Mouse (Mus musculus): ENCODE results near the gene Olfr718-ps1.
A peak's percentile ranks its signal among the peaks of the same experiment; 100 is the strongest.

Olfr718-ps1 gene

DNA sequence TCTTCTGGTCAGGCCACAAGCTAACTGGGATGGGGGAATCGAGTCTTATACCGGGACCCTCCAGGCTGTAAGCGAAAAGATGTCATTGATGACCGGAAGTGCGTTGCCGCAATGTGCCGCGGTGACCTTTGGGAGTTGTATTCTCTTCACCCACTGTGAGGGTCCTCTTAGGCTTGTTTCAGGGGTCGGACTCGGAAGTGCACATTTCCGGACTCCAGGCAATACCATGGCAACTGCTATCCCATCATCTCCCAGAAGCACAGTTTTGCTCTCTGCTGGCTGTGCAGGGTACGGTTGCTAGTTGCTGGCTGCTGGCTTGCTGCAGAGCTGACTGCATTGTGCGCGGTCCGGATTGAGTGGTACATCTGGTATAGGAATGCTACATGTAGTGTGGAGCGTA is 18.3 kb downstream of the Olfr718-ps1 start:
- no peak for DNase-seq (ENCODE audit: extremely low read depth, insufficient read length, low spot score)

DNA sequence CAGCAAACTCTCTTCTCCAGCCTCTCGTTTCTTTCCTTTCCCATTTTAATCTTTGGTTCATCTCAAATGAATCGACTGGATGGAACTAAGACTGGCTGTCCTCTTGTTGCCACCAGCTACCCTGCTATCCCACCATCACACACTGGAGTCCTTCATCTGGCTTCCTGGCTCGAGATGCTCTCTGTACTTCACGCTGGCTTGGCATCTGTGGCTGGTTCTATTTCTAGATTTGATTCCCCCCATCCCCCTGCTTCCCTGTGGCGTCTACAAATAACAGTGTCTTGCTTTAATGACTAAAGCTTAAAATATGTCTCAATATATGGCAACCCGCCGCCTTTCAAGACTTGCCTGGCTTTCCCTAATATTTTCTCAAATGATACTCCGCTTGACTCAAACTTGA is 19.5 kb downstream of the Olfr718-ps1 start:
- DNase-seq (ENCODE audit: extremely low read depth, insufficient read length, low spot score): peak; percentile 28

DNA sequence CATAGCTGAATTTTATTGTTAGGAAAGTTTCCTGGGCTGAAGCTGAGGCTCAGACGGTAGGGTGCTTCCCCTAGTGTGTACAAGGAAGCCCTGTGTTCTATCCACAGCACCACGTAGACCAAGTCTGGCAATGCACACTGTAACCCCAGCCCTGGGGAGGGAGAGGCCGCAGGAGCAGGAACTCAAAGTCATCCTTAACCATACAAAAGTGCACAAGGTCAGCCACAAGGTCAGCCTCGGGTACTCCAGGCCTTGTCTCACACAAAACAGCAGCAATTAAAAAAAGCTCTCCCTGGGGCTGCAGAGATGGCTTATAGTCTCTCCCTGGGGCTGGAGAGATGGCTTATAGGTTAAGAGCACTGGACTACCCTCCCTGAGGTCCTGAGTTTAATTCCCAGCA is 20.5 kb downstream of the Olfr718-ps1 start:
- DNase-seq (ENCODE audit: extremely low read depth, insufficient read length, low spot score): no peak

DNA sequence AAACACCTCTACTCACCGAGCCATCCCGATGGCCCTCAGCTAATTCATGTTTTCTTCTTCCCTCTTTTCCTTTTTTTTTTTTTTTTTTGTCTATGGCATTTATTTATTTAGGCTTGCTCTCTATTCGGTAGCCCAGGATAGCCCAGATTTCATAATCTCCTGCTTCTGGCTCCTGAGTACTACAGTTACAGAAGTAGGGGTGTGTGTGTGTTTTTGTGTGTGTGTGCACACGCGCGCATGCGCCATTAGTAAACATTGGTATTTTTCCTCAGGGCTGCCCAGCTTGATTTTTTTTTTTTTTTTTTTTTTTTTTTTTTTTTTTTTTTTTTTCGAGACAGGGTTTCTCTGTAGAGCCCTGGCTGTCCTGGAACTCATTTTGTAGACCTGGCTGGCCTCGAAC is 21.3 kb downstream of the Olfr718-ps1 start:
- DNase-seq (ENCODE audit: extremely low read depth, insufficient read length, low spot score): no peak

DNA sequence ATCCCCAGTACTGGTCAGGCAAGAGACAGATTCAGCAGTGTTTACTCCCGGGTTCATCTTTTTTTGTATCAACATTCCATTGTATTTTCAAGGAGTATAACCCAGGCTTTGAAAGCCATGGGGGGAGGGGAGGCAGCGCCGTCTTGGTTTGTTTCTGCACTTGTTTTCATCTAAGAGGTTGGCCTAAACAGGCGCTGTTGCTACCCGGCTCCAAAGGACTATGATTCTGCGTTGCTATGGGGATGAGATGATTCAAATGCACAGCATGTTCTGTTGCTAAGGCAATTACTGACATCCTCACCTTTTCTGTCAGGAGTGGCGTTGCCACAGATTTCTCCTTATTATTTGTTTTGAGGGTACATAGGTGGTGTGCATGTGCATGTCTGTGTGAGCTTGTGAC is 21.8 kb downstream of the Olfr718-ps1 start:
- DNase-seq (ENCODE audit: extremely low read depth, insufficient read length, low spot score): no peak

DNA sequence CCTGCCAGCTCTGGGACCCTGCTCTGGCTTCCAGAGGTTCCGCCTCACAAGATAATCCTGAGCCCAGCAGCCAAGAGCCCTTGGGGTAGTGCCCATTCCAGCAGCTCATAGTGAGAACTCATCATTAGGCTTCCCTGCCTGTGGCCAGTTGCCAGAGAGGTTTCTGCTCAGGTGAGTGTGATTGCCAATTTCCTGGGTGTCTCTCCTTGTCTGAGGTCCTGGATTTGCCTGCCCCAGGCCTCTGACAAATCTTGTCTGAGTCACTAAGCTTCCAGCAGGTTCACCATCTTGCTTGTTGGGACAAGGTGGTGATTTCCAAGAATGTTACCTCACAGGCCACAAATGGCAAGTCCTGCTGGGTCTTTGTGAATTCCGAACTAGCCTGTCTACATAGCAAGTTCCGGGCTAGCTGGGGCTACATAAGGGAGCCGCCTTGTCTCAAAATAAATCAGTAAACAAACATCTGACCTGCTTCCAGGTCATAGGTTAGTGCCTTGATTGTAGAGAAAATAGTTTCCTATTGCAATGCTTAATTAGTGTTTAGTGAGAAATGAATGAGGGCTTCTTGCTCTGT is 22.5 kb downstream of the Olfr718-ps1 start:
- no peak for DNase-seq (ENCODE audit: extremely low read depth, insufficient read length, low spot score)

DNA sequence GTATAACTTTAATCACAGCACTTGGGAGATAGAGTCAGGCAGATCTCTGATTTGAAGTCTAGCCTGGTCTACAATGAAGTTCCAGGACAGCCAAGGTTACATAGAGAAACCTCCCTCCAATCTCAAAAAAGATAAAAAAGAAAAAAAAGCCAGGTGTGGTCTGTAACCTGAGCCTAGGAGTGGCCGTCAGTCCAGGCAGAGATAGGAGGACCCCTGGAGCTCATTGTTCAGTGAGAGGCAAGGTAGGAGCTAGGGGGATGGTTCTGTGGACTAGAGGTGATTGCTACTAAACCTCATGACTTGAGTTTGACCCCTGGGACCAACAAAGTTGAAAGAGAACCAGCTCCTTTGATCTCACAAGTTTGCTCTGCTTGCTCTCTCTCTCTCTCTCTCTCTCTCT is 24.7 kb downstream of the Olfr718-ps1 start:
- no peak for DNase-seq (ENCODE audit: extremely low read depth, insufficient read length, low spot score)

DNA sequence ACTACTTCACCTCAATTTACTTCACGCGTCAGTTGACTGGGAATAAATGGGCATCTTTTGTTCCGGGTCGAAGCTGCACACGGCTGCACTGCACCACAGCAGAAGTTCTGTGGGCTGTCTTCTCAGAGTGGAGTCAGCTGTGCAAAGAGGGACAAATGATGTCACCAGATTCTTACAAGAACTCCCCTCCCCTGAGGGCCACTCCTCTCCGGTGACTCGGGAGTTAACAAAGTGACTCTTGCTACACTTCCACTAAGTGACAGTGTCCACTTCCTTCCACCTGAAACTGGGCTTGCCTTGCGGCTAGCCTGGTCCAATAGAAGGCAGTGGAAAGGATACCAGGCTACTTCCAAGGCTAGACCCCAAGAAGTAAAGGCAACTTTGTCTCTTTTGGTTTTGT is 25.3 kb downstream of the Olfr718-ps1 start:
- DNase-seq (ENCODE audit: extremely low read depth, insufficient read length, low spot score): no peak

DNA sequence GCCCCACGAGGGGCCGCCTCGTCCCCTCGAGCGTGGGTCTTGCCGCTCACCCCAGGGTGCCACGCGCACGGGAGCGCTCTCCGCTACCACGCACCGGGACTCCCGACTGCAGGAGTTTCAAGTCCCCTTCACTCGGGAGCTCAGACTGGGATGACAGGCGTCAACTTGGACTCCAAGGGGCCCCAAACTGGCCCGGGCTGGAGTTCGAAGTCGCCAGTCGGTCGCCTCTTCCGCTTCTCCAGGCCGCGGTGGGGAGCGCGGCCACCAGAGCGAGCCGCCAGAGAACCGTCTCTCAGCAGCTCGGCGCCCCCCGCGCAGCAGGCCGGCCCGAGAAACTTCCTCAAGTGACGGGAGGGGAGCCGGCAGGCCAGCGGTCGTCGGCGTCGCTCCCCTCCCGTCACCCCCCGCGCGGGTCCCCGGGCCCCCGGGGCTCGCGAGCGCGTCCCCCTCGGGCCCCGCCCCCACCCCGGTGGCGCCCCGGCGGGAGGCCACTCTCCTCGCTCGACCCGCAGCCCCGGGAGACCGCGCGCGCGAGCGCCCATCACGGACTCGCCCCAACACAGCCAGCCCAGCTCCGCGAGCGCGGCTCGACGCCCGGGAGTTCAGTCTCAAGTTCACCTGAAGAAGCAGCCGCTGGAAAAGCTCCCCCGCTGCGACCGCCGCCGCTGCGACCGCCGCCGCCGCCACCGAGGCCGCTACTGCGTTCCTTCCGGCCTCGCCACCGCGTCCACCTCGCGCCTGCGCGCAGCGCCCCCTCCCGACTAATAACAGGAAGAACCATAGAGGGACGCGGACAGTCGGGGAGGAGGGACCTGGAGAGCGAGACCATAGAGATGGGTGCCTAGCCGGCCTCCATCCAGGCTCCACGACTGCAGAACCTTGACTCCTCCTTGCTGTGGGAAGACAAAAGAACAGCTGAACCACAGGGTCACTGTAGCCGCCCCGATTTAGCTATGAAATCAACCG is 34.8 kb downstream of the Olfr718-ps1 start, which contains the start of gene Rnf216:
TSS of gene Rnf216 (minus strand) at position 714 of the 966 bp plus-strand sequence.
- DNase-seq (ENCODE audit: extremely low read depth, insufficient read length, low spot score): peak; percentile 88

DNA sequence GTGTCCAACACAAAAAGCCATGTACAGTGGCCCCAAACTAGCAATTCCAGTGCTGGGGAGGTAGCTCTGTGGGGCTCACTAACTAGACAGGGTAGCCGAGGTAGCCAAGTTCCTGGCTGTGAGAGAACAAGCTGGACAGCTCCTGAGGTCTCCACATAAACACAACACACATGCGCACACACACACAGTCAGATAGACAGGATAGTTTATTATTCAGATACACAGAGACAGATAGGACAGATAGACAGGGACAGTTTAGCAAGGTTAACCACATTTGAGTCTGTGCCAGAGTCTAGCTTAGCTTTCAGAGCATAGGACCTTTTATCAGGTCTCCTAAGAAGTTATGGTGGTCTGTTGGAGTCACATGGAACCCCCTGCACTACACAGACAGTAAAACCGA is 40.5 kb downstream of the Olfr718-ps1 start:
- no peak for DNase-seq (ENCODE audit: extremely low read depth, insufficient read length, low spot score)

DNA sequence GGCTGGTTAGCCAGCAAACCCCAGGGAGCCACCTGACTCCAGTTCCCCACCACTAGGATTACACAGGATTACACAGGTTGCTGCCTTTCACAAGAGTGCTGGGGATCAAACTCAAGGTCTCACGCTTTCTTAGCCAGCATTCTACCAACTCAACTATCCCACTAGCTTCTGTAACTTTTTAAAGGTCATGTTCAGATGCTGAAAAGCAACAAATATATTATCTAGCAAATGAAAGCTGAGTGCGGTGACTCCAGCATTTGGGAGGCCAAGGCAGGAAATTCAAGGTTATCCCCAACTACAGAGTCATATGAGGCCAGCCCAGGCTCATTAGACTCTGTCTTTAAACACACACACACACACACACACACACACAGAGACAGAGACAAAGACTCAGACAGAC is 44.1 kb downstream of the Olfr718-ps1 start:
- no peak for DNase-seq (ENCODE audit: extremely low read depth, insufficient read length, low spot score)

DNA sequence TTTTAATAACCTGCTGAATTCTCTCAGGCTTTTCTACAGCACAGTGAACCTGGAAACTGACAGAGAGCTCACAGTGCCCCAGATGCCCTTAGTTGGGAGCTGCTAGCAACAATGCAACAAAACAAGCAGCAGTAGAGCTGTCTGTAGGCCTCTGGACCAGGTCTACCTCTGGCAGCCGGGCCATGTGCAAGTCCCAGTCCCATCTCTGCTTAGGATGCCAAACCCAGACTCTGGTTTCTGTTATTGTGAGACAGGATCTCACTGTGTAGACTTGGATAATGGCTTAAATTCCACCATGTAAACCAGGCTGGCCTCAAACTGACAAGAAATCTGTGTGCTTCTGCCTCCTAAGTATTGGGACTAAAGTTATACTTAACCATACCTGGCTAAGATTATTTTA is 45.8 kb downstream of the Olfr718-ps1 start:
- no peak for DNase-seq (ENCODE audit: extremely low read depth, insufficient read length, low spot score)

DNA sequence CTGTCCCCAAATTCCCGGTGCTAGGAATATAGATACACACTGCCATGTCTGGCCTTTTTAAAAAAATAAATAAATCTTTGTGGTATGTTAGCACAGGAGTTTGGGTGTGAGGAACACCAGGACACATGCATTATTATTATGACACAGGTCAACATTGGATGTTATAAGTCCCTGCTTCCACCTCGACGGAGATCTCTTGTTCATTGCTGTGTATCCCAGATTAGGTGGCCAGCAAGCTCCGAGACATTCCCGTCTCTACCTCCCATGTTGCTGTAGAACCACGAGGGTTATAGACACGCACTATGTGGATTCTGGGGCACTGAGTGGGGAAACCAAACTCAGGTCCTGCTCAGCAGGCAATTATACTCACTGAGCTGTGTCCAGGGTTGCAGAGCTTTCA is 52.1 kb downstream of the Olfr718-ps1 start:
- DNase-seq (ENCODE audit: extremely low read depth, insufficient read length, low spot score): no peak

DNA sequence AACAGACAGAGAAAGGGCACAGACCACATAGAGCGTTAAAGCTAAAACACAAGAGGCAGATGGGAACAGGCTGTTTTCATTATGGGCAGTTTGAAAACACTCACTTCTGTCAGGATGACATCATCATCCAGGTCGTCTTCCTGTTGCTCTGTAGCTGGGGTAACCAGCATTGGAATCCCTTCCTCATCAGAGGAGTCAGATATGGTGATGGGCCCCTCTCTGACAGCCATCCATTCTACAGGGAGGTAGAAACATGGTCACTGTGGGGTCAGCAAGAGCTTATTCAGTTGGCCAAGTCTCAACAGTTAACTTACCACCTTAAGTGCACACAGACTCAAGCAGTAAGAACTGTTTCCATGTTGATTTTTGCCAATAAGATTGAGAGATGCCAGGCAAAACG is 54.5 kb downstream of the Olfr718-ps1 start:
- no peak for DNase-seq (ENCODE audit: extremely low read depth, insufficient read length, low spot score)

DNA sequence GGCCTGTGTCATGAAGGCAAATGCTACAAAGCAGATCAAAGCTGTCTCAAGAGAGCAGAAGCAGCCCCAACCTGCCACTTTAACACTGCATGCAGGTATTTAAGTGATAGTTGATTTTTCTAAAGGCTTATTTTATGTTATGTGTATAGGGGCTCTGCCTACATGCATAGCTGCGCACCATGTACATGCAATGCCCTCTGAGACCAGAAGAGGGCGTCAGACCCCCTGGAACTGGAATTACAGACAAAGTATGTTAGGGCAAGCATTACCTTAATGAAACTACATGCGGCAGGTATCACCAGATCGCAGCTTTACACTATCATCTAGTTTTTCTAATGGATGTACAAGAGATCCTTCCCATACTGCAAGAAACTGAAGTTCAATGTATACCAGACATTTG is 62.5 kb downstream of the Olfr718-ps1 start:
- no peak for DNase-seq (ENCODE audit: extremely low read depth, insufficient read length, low spot score)
